Mouse (Mus musculus): ENCODE measurements around the gene Wee1.

GRCm38 (mm10) chr7:110114699-110115098 lies 7.1 kb upstream of the Wee1 start:
- TF ChIP-seq POLR2A (IDR thresholded peaks at IDR 0.05; ENCODE audit: borderline replicate concordance, insufficient read depth, low read length) (no peak), CTCF (IDR thresholded peaks at IDR 0.05; ENCODE audit: borderline replicate concordance, insufficient read depth, low read depth, low read length) (no peak)

Measured in cerebellum, adult 2 months (tissue).